Mouse (Mus musculus) CH12.LX (cell line): ENCODE data around the gene Sipa1l3. TPM values are rescaled to one million over a fixed set of nuclear protein-coding genes. Genes with fewer than 3 reads are reported as not detected.
A peak's percentile ranks its signal among the peaks of the same experiment; 100 is the strongest.

ENCODE experiments used
- DNase-seq: peaks from one replicate; pipeline ENCODE4 v3.0.0-alpha.2; 2013; ENCODE audit errors: extremely low read depth
- H3K27ac ChIP-seq: 2 replicates; pipeline ENCODE4 v1.5.1; 2012; ENCODE audit warnings: low read depth, mild to moderate bottlenecking, control low read depth, moderate library complexity; ENCODE audit not compliant: insufficient read depth
- H3K27me3 ChIP-seq: replicated peaks from 2 replicates; pipeline ENCODE3; 2012; ENCODE audit warnings: inconsistent platforms
- H3K36me3 ChIP-seq, 2 experiments: replicated peaks in 1 of 2; 2 replicates each; pipeline versions ENCODE3 to v1.6.1; 2012; ENCODE audit warnings: inconsistent platforms in 1 of 2, low read length in 1 of 2, mild to moderate bottlenecking in 1 of 2, mixed read lengths in 1 of 2, moderate library complexity in 1 of 2; ENCODE audit not compliant: control insufficient read depth in 1 of 2, insufficient read depth in 1 of 2
- H3K4me1 ChIP-seq, 2 experiments: 2 replicates each; pipeline ENCODE4 v1.6.1; 2012; ENCODE audit warnings: inconsistent platforms in 1 of 2, moderate library complexity in 1 of 2; ENCODE audit not compliant: insufficient read depth in 2 of 2, control insufficient read depth in 1 of 2
- H3K4me2 ChIP-seq: 2 replicates; pipeline ENCODE4 v1.6.1; 2012; ENCODE audit warnings: low read depth, mild to moderate bottlenecking, control low read depth; ENCODE audit not compliant: poor library complexity, insufficient read depth, severe bottlenecking
- H3K4me3 ChIP-seq, 3 experiments: fragments of 150-350 bp in 1 of 3; sonication (generic) in 1 of 3; replicated peaks in 1 of 3; 2 replicates each; pipeline versions ENCODE3 to v1.5.1; 2011 to 2012; ENCODE audit warnings: low read depth in 2 of 3, low read length in 2 of 3, mild to moderate bottlenecking in 2 of 3, moderate library complexity in 2 of 3, control low read depth in 1 of 3, improper control_type of control experiment in 1 of 3, inconsistent platforms in 1 of 3, mixed read lengths in 1 of 3; ENCODE audit not compliant: poor library complexity in 1 of 3
- H3K79me2 ChIP-seq: replicated peaks from 2 replicates; pipeline ENCODE4 v1.6.1; 2012; ENCODE audit warnings: mild to moderate bottlenecking, moderate library complexity; ENCODE audit not compliant: control insufficient read depth, poor library complexity, insufficient read depth, severe bottlenecking; ENCODE audit errors: extremely low read depth
- H3K9ac ChIP-seq: 2 replicates; pipeline ENCODE4 v1.6.1; 2012; ENCODE audit warnings: low read depth, mild to moderate bottlenecking, control low read depth, moderate library complexity; ENCODE audit not compliant: insufficient read depth
- H3K9me3 ChIP-seq: replicated peaks from 2 replicates; pipeline ENCODE3; 2012; ENCODE audit warnings: low read length, inconsistent platforms, mixed read lengths
- CTCF ChIP-seq, 2 experiments: IDR thresholded peaks in 1 of 2; conservative IDR thresholded peaks in 1 of 2; 2 replicates each; pipeline ENCODE4 v1.5.1; 2011 to 2012; ENCODE audit warnings: low read depth in 2 of 2, low read length in 2 of 2, improper control_type of control experiment in 1 of 2, inconsistent platforms in 1 of 2, mild to moderate bottlenecking in 1 of 2, moderate library complexity in 1 of 2
- ELF1 ChIP-seq: IDR thresholded peaks from 2 replicates; pipeline ENCODE4 v1.6.1; 2014; ENCODE audit warnings: low read depth, mild to moderate bottlenecking, inconsistent platforms, low read length, improper control_type of control experiment
- EP300 ChIP-seq: IDR thresholded peaks from 2 replicates; pipeline ENCODE4 v1.6.1; 2011; ENCODE audit warnings: low read length, improper control_type of control experiment
- GABPA ChIP-seq: IDR thresholded peaks from 2 replicates; pipeline ENCODE4 v1.6.1; 2012; ENCODE audit warnings: low read depth, low read length, improper control_type of control experiment, inconsistent platforms; ENCODE audit not compliant: insufficient replicate concordance
- MAFK ChIP-seq: IDR thresholded peaks from 2 replicates; pipeline ENCODE4 v1.6.1; 2011; ENCODE audit warnings: low read length, improper control_type of control experiment; ENCODE audit not compliant: insufficient replicate concordance
- MAZ ChIP-seq: IDR thresholded peaks from 2 replicates; pipeline ENCODE4 v1.6.1; 2012; ENCODE audit warnings: low read depth, mild to moderate bottlenecking, inconsistent platforms, low read length, improper control_type of control experiment, moderate library complexity
- MXI1 ChIP-seq: IDR thresholded peaks from 2 replicates; pipeline ENCODE4 v1.6.1; 2011; ENCODE audit warnings: mild to moderate bottlenecking, low read depth, low read length, improper control_type of control experiment
- NELFE ChIP-seq: IDR thresholded peaks from 2 replicates; pipeline ENCODE4 v1.6.1; 2011; ENCODE audit warnings: low read depth, low read length, improper control_type of control experiment
- NRF1 ChIP-seq: IDR thresholded peaks from 2 replicates; pipeline ENCODE4 v1.6.1; 2014; ENCODE audit warnings: low read depth, mild to moderate bottlenecking, inconsistent platforms, low read length, improper control_type of control experiment, moderate library complexity
- PAX5 ChIP-seq: IDR thresholded peaks from 2 replicates; pipeline ENCODE4 v1.6.1; 2012; ENCODE audit warnings: low read length, inconsistent platforms, mixed read lengths
- POLR2A ChIP-seq: IDR thresholded peaks from 2 replicates; pipeline ENCODE4 v1.6.1; 2011; ENCODE audit warnings: low read depth, mild to moderate bottlenecking, improper control_type of control experiment, low read length
- UBTF ChIP-seq: IDR thresholded peaks from 2 replicates; pipeline ENCODE4 v1.6.1; 2012; ENCODE audit warnings: low read depth, mild to moderate bottlenecking, inconsistent platforms, low read length, improper control_type of control experiment, moderate library complexity
- ZC3H11A ChIP-seq: IDR thresholded peaks from 2 replicates; pipeline ENCODE4 v1.6.1; 2012; ENCODE audit warnings: low read depth, mild to moderate bottlenecking, inconsistent platforms, low read length, improper control_type of control experiment
- ZKSCAN1 ChIP-seq: IDR thresholded peaks from 2 replicates; pipeline ENCODE4 v1.6.1; 2012; ENCODE audit warnings: low read depth, inconsistent platforms, low read length, improper control_type of control experiment, borderline replicate concordance
- dilution Hi-C: fragments of 300-500 bp; cut with MboI; formaldehyde crosslinking; loops from 2 replicates; pipeline ENCODE4 v1.14.3; 2020; ENCODE audit warnings: low sequenced_read_pairs; ENCODE audit not compliant: extremely low pct_unique_long_range_greater_than_20kb, extremely low pct_ligation_motif_present
- in situ Hi-C: fragments of 300-500 bp; cut with MboI; formaldehyde crosslinking; loops from 3 replicates; pipeline ENCODE4 v1.14.3; 2019; ENCODE audit warnings: low sequenced_read_pairs, low pct_ligation_motif_present, low pct_unique_long_range_greater_than_20kb, mixed read lengths
- polyA plus RNA-seq: library from polyadenylated mRNA; unstranded; fragments of >175 nt; gene quantifications from 2 replicates; pipeline ENCODE4 v1.2.1, GENCODE M21; 2012; ENCODE audit warnings: low read depth; ENCODE audit not compliant: insufficient read length
- total RNA-seq, 2 experiments: library from RNA; depleted of rRNA; stranded (reverse); fragments of 300-350 nt in 1 of 2; fragments of >200 nt in 1 of 2; gene quantifications; 2 replicates each; pipeline ENCODE4 v1.2.3; 2012 to 2014

Sipa1l3 gene
- total and polyA plus RNA-seq, 3 experiments = 1.6 to 8.8 (median 5.9) TPM

DNA sequence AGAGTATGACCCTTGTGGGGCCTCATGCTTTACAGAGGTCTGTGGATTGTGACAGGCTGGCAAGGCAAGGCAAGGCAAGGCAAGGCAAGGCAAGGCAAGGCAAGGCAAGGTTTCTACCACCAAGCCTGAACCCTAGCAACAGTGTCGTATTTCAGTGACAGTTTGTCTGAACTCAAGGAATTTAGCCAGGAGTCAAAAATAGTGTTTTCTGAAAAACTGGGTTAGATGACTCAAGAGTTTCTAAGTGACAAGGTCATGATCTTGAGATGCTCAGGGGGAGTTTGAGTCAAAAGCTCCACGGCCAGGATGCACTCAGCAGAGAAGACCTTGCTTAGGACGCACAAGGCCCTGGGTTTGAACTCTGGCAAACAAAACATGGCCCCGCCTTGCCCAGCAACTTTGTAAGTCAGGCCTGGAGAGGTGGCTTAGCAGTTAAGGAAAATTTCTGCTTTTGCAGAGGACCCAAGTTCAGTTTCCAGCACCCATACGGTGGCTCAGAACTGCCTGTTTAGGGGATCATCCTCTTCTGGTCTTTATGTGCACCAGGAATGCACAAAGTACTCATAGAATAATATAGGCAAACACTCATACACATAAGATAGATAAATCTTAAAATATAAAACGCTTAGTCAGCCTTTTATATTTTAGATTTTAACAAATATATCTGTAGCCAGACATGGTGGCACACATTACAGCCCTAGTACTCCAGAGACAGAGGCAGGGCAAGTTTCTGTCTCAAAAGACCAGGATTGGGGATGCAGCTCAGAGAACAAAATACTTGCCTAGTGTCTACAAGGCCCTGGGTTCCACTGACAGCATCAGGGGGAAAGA, 182.4 kb downstream of the Sipa1l3 start:
- no peak overlapping the region for H3K27ac ChIP-seq
- H3K36me3 ChIP-seq = peaks cover 2 to 41% of the 10 kb centered on the region in 2 experiments
- in situ Hi-C loops = no loop called here
- H3K9ac ChIP-seq = no peak overlapping the region
- peaks cover 0 to 15% of the 10 kb centered on the region in 2 experiments; a peak in 1 of 4 replicates for H3K4me1 ChIP-seq
- H3K27me3 ChIP-seq = no peaks in the 10 kb centered on the region
- no peak for TF ChIP-seq ZKSCAN1
- TF ChIP-seq MAFK = 0 out of 2 replicates have a peak, but pooled peaks have one; percentile 24
- no peak for TF ChIP-seq UBTF
- no peaks in the 10 kb centered on the region for H3K79me2 ChIP-seq
- no peak overlapping the region for H3K4me3 ChIP-seq
- no peak for DNase-seq
- no peak overlapping the region for H3K4me2 ChIP-seq
- dilution Hi-C loops = no loop called here
- no peaks in the 10 kb centered on the region for H3K9me3 ChIP-seq

DNA sequence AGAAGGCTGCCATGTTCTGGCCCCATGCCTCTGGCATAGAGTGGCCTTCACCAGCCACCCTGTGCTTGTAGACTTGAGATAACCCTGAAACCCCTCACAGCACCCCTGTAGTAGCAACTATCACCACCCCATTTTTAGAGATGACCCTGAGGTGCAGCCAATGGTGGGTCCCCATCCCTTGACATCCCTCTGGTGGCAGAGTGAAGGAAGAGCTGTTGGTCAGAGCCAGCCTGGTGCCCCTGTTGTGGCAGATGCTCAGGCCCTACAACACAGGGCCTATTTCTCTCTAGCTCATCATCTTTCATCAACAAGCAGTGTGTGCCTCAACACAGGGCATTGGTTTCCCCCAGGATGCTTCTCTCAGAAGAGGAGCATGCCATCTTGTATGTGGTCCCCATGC, 183.2 kb downstream of the Sipa1l3 start:
- H3K4me2 ChIP-seq = no peak overlapping the region
- H3K27me3 ChIP-seq = no peaks in the 10 kb centered on the region
- dilution Hi-C loops = no loop called here

DNA sequence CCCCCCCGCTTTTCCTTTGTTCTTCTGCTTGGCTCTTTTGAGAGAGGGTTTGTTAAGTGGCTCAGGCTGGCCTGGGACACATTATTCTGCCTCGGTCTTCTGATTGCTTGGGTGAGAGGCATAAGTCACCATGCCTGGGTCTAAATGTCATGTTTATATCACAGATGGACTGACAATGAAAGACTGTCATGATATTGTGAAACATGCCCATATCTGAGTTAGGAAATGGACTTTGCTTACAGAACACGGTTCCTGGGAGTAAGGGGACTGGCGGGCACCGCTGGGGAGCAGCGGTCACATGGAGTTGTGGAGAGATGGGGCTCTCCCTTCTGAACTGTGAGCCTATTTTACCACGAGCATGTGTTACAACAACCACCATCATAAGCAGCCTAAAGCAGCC, 184.3 kb downstream of the Sipa1l3 start:
- no peak overlapping the region for H3K4me3 ChIP-seq
- dilution Hi-C loops (no loop called here), in situ Hi-C loops (no loop called here)
- no peak for TF ChIP-seq ELF1
- no peak for TF ChIP-seq NRF1
- TF ChIP-seq MXI1 = no peak
- no peak for TF ChIP-seq ZC3H11A
- no peak for TF ChIP-seq CTCF (conservative IDR thresholded peaks at IDR 0.05 in 1 of 2, IDR thresholded peaks at IDR 0.05 in 1 of 2; ENCODE audit: low read depth in 2 of 2, low read length in 2 of 2)
- TF ChIP-seq POLR2A = no peak
- TF ChIP-seq NELFE = no peak
- TF ChIP-seq EP300 = no peak
- TF ChIP-seq MAZ = no peak
- H3K4me2 ChIP-seq = no peak overlapping the region
- no peak overlapping the region for H3K27ac ChIP-seq
- no peaks in the 10 kb centered on the region for H3K27me3 ChIP-seq
- peaks cover 5 to 51% of the 10 kb centered on the region in 2 experiments for H3K36me3 ChIP-seq
- DNase-seq = no peak
- peaks cover 0 to 22% of the 10 kb centered on the region in 2 experiments; a peak in 2 of 4 replicates for H3K4me1 ChIP-seq
- no peak overlapping the region for H3K9ac ChIP-seq
- H3K9me3 ChIP-seq = no peaks in the 10 kb centered on the region
- no peaks in the 10 kb centered on the region for H3K79me2 ChIP-seq

More for the DNA sequence above, 183.2 kb downstream of the Sipa1l3 start:
- peaks cover 5 to 43% of the 10 kb centered on the region in 2 experiments for H3K36me3 ChIP-seq
- no peaks in the 10 kb centered on the region for H3K9me3 ChIP-seq
- no peak overlapping the region for H3K27ac ChIP-seq
- no peak overlapping the region for H3K9ac ChIP-seq
- no peaks in the 10 kb centered on the region for H3K79me2 ChIP-seq
- H3K4me1 ChIP-seq = peaks cover 0 to 15% of the 10 kb centered on the region in 2 experiments; a peak in 1 of 4 replicates
- H3K4me3 ChIP-seq = no peak overlapping the region
- DNase-seq = no peak
- TF ChIP-seq GABPA = no peak
- TF ChIP-seq CTCF (conservative IDR thresholded peaks at IDR 0.05 in 1 of 2, IDR thresholded peaks at IDR 0.05 in 1 of 2; ENCODE audit: low read depth in 2 of 2, low read length in 2 of 2) = peak in 1 of 2 experiments; percentile 18; a peak in 1 of 4 replicates
- no peak for TF ChIP-seq PAX5
- TF ChIP-seq, all 38 proteins: peak for 1
- in situ Hi-C loops = no loop called here
